Mouse (Mus musculus) natural killer cell, adult 2 months (primary cell): ENCODE measurements around the gene Gm13696.
"Not testable (repeated sequence)": the region's sequence is repeated elsewhere in the genome, so short reads cannot be mapped to it uniquely, and the experiment has no call there.

Experiments
- DNase-seq, 2 experiments: peaks; one replicate each; pipeline ENCODE4 v3.0.0; 2022; ENCODE audit warnings: low spot score in 2 of 2

Gm13696 gene

DNA sequence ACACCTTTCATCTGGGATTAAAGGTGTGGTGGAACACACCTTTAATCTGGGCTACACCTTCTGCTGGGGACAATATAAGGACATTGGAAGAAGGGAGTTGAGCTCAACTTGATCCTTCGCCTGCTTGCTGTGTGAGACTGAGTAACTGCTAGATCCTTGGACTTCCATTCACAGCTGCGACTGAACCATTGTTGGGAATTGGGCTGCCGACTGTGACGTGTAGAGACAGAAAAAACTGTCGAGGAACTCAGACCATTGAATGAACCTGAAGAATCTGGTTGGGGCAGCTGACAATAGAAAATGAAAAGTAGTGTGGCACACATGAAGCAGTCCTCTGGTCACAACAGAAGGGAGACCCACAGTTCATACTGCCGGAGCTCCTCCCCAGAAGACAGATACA lies at the start of gene Gm13696:
Gene Gm13696 (plus strand): TSS at position 301 of the 400 bp plus-strand sequence.
- not testable (repeated sequence) for DNase-seq

DNA sequence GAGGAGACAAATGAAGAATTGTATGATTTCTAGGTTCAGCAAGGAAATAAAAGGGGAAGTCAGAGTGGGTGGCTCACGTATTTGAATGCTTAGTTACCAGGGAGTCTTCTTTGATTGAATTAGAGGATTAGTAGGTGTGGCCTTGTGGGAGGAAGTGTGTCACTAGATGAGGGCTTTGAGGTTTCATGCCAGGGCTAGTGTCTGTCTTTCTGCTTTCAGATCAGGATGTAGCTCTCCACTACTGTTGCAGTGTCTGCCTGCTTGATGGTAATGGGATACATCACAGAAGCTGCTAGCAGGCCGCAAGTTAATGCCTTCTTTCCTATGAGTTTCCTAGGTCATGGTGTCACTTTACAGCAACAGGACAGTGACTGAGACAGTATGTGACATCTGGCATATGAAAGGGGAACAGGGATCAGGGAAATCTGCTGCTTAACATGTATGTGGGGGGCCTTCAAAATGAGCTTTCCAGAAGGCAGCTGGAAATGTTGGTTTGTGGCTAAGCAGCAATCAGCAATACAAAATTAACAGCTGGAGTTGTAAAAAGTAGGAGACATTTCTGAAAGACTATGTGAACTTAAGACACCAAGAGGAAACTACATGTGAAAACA lies 43.3 kb upstream of the Gm13696 start:
- DNase-seq = peak; percentile 3 to 62

DNA sequence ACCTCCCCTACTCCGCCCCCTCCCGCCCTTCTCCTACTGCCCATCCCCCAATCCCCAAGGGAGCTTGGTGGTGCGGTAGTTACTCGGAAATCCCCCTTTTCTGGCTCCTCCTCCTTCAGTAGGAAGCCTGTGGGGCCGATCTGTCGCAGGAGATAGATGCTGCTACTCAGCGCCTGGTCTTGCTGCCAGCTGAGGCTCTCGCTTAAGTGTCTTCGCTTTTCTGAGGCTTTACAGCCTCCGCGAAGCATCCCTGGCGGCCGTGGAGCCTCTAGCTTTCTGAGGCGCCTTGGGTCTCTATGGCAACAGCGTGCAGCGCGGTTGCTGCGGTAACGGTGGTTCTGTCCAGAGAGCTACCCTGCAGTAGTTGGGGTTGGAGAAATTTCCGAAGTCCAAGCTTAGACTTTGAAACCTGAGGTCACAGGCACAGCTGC lies 32.0 kb upstream of the Gm13696 start, which contains the start of gene Zswim2:
Gene Zswim2 (minus strand): TSS at position 298 of the 431 bp plus-strand sequence.
- peak; percentile 9 to 30 for DNase-seq

DNA sequence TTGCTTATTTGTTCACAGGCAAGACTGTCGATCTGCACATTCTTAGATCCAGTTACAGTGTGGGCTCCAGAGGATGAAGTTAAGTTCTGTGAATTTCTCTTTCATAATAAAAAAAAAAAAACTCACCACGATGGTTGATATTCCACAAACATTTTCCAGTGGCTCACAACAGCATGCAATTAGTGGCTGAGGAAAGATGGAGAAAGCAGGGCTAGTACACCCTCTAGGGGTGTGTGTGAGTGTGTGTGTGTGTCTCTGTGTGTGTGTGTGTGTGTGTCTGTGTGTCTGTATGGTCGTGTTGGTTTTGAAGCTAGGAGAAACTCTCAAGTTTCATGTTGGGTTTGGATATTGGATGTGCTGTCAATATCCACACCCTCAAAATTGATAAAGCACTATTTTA lies 31.5 kb upstream of the Gm13696 start:
- DNase-seq = no peak

DNA sequence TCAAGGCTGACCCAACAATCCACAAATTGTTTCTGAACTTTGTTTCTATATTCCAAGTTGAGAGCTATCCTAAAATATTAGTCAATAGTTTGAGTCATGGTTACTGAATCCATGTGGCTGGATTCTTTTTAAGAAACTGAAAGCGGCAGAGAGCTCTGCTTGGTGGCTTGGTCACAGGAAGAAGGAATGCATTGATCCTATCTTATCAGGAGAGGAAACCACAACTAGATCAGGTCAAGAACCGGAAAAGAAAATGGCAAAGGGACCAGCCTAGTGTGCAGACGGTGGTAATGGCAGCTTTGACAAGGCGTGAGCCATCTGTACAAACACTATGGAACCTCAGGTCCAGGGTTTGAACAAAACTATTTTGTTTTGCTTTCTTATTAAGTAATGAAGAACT lies 31.1 kb upstream of the Gm13696 start:
- no peak for DNase-seq

DNA sequence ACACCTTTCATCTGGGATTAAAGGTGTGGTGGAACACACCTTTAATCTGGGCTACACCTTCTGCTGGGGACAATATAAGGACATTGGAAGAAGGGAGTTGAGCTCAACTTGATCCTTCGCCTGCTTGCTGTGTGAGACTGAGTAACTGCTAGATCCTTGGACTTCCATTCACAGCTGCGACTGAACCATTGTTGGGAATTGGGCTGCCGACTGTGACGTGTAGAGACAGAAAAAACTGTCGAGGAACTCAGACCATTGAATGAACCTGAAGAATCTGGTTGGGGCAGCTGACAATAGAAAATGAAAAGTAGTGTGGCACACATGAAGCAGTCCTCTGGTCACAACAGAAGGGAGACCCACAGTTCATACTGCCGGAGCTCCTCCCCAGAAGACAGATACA lies 17.5 kb upstream of the Gm13696 start, which contains the start of gene Gm13698:
Gene Gm13698 (plus strand): TSS at position 301 of the 400 bp plus-strand sequence.
- not testable (repeated sequence) for DNase-seq

DNA sequence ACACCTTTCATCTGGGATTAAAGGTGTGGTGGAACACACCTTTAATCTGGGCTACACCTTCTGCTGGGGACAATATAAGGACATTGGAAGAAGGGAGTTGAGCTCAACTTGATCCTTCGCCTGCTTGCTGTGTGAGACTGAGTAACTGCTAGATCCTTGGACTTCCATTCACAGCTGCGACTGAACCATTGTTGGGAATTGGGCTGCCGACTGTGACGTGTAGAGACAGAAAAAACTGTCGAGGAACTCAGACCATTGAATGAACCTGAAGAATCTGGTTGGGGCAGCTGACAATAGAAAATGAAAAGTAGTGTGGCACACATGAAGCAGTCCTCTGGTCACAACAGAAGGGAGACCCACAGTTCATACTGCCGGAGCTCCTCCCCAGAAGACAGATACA lies 11.7 kb upstream of the Gm13696 start, which contains the start of gene Gm13693:
Gene Gm13693 (plus strand): TSS at position 301 of the 400 bp plus-strand sequence.
- not testable (repeated sequence) for DNase-seq

DNA sequence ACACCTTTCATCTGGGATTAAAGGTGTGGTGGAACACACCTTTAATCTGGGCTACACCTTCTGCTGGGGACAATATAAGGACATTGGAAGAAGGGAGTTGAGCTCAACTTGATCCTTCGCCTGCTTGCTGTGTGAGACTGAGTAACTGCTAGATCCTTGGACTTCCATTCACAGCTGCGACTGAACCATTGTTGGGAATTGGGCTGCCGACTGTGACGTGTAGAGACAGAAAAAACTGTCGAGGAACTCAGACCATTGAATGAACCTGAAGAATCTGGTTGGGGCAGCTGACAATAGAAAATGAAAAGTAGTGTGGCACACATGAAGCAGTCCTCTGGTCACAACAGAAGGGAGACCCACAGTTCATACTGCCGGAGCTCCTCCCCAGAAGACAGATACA lies 5.9 kb upstream of the Gm13696 start, which contains the start of gene Gm13695:
Gene Gm13695 (plus strand): TSS at position 301 of the 400 bp plus-strand sequence.
- DNase-seq = not testable (repeated sequence)

DNA sequence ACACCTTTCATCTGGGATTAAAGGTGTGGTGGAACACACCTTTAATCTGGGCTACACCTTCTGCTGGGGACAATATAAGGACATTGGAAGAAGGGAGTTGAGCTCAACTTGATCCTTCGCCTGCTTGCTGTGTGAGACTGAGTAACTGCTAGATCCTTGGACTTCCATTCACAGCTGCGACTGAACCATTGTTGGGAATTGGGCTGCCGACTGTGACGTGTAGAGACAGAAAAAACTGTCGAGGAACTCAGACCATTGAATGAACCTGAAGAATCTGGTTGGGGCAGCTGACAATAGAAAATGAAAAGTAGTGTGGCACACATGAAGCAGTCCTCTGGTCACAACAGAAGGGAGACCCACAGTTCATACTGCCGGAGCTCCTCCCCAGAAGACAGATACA lies 5.7 kb downstream of the Gm13696 start, which contains the start of gene Gm13694:
Gene Gm13694 (plus strand): TSS at position 301 of the 400 bp plus-strand sequence.
- not testable (repeated sequence) for DNase-seq

DNA sequence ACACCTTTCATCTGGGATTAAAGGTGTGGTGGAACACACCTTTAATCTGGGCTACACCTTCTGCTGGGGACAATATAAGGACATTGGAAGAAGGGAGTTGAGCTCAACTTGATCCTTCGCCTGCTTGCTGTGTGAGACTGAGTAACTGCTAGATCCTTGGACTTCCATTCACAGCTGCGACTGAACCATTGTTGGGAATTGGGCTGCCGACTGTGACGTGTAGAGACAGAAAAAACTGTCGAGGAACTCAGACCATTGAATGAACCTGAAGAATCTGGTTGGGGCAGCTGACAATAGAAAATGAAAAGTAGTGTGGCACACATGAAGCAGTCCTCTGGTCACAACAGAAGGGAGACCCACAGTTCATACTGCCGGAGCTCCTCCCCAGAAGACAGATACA lies 11.5 kb downstream of the Gm13696 start, which contains the start of gene Gm13697:
Gene Gm13697 (plus strand): TSS at position 301 of the 400 bp plus-strand sequence.
- DNase-seq = not testable (repeated sequence)

DNA sequence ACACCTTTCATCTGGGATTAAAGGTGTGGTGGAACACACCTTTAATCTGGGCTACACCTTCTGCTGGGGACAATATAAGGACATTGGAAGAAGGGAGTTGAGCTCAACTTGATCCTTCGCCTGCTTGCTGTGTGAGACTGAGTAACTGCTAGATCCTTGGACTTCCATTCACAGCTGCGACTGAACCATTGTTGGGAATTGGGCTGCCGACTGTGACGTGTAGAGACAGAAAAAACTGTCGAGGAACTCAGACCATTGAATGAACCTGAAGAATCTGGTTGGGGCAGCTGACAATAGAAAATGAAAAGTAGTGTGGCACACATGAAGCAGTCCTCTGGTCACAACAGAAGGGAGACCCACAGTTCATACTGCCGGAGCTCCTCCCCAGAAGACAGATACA lies 17.3 kb downstream of the Gm13696 start, which contains the start of gene Gm13691:
Gene Gm13691 (plus strand): TSS at position 301 of the 400 bp plus-strand sequence.
- DNase-seq = not testable (repeated sequence)

DNA sequence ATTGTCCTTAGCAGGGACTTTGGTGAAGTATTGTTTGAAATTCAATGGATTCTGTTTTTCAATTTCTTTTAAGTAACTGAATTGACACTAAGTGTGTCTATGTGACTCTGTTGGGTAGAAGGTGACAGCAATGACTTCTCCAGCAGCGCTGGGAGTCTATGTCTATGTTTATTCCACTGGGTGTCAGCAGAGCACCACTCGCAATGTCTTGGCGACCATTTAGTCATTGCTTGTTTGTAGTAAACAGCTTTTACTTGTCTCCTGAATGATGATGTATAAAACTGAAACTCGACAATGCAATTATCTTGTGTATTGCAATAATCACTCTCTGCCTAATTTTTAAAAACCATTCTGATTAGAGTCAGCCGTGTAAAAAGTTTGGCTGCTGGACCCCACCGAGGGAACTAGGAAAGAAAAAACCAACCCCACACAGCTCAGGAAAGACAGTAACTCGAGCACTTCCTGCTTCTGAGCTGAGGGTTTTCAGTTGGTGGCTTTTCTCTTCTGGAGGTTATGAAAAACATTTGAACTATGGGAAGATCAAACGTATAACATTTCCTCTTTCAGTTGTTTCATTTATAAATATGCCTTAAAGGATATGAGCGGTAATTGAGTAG lies 20.8 kb downstream of the Gm13696 start:
- DNase-seq = peak; percentile 45 to 48

DNA sequence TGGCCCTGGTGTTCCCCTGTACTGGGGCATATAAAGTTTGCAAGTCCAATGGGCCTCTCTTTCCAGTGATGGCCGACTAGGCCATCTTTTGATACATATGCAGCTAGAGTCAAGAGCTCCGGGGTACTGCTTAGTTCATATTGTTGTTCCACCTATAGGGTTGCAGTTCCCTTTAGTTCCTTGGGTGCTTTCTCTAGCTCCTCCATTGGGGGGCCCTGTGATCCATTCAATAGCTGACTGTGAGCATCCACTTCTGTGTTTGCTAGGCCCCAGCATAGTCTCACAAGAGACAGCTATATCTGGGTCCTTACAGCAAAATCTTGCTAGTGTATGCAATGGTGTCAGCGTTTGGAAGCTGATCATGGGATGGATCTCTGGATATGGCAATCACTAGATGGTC lies 21.6 kb downstream of the Gm13696 start:
- peak in 1 of 2 experiments; percentile 7 for DNase-seq

DNA sequence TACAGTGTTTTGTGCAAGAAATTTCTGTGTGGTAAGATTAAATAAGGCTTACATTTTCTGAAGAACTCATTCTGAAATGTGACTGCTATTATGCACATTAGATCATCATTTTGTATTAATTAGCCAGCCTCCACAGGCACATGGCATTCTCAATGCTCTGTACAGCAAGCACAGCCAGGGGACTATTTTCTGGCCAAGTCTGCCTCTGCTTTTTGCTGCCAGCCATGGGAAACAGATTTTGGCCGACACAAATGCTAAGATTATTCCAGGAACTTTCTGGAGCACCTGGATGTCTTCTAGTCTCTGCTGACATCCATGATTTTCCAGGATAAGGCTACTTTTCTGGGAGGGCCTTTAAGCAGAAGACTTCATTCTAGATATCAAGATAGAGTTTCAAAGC lies 36.0 kb downstream of the Gm13696 start:
- DNase-seq = no peak

DNA sequence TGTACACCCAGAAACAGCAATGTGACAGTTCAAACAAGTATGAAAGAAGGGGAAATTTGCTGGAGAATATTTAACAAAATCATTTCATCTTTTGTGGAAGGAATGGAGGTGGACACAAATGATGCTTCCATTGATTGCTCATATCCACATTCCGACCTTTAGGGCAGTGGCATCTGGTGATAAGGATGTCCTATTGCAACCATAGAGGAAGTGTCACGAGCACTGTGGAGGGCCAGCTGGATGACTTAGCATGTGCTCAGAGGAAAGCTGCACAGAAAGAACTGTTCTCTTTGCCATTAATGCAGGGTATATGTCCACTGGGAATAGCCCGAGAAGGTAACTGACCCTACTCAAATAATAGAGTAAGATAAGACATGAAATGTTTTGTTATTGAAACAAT lies 36.9 kb downstream of the Gm13696 start:
- no peak for DNase-seq

DNA sequence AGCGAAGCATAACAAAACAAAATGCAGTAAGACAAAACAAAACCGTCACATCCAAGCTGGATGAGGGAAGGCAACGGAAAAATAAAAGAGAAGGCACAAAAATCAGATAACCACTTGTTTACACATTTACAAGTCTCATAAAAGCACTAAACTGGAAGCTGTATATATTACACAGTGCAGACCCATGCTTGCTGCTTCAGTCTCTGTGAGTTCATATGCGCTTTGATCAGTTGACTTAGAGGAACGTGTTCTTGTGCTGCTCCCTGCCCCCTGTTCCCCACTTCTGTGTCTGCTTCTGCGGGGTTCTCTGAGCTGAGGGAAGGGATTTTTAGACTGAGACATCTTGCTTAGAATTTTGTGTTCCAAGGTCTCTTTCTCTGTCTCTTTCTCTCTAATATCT lies 41.6 kb downstream of the Gm13696 start:
- DNase-seq = no peak

DNA sequence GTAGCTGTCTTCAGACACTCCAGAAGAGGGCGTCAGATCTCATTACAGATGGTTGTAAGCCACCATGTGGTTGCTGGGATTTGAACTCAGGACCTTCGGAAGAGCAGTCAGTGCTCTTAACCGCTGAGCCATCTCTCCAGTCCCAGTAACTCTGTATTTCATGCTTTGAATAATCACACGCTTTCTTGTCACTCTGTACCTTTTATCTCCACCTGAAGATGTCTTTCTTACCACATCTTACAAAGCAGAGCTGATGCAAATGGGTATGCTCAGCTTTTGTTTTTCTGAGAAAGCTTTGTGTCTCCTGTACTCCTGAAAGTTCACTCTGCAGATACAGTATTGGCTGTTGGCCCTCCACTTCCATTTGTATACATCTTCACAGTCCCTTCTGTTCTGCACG lies 43.4 kb downstream of the Gm13696 start:
- DNase-seq = not testable (repeated sequence)

DNA sequence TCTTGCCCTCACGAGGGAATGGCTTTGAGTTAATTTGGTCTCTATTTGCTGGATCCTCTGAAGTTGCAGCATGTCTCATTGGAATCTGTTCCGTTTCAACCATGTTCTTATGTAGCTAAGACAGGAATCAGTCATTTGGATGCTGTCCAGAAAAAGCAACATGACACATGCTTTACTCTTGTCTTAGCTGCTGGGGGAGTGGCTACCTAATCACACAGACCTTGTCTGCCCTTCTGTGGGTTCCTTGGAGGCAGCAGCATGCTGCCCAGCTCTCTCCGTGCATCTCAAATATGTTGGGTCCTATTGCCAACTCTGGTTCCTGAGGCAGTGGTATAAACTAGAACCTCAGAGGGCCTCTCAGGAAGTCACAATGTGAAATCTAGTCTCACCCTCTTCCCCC lies 45.4 kb downstream of the Gm13696 start:
- no peak for DNase-seq

DNA sequence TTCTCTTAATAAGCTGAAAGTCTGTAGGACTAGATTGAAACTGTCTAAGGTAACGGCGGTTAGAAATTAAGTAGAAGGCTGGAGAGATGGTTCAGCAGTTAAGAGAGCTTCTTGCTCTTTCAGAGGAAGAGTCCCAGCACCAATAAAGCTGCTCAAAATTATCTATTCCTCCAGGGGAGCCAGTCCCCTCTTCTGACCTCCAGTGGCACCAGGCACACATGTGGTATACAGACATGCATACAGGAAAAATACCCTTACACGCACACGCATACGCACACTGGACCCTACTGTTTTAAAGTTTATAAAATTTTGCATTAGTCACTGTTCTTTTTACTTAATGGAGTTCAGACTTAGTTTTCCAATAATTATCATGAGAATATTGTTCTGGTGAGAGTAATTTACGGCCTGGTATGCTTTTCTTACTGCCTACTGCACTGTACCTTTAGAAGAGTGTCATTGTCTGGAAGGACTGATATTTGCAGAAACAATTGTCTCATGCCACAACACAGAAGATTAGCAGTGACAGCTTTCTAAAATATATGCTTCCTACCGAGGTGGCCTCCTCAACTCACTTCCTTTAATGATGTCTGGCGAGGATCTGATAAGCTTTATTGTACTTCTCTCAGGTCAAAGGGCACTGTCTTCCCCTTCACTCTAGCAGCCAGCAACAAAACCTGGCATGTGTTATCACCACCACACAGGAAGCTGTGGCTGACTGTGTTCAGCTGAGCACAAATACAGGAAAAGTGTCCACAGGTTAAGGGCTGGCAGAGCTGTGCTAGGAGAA lies 46.8 kb downstream of the Gm13696 start:
- DNase-seq = peak; percentile 9 to 17

DNA sequence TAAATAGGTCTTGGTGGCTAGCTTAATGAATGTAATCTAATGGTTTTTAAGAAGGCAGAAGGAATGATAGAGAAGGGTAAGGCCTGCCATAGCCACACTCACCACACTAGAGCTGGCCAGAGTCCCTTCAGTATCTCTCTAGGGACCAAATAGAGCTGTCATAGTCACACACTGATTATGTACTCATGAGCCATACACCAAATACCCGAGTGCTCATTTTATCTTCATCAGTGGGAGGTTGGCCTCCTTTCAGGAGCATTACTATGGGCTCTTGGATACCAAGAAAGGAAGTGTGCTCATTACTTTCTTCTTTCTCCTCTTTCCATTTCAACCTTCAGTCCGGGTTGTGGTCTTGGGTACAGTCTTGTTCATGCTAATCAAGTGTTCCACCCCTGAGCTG lies 49.0 kb downstream of the Gm13696 start:
- no peak for DNase-seq

DNA sequence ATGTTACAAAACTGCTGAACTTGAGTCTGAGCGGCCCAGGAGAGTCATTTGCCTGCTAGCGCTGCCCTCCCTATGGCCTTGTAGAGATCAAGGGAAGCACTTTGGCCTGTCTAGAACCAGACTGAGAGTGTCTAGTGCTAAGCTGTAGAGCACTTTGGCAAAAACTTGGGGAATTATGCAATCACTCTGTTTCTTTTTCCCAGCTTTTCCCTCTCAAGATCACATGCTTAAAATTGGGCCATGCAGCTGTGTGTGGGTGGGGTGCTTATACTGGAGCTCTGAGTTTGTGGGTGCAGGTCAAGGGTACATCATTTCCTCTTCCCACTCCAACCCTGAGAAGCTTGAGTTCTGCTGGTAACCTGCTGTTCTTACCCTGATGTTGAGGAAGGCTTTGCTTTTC lies 50.0 kb downstream of the Gm13696 start:
- DNase-seq = no peak

DNA sequence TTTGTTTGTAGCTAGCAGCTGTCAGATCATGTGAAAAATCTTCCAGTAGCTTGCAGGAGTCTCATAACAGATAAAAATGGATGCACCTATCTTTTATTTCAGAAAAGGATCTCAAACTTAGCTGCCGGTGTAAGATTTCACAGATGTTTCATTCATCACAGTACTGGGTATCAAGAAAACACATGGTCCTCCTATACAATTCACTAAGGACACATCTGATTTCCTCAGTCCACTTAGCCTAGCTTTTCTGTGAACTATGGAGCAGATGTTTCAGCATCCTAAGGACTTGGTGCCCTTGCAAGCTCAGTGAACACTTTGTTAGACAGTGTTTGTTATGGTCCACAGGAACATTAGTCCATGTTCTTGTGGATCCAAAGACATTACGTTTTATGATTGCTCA lies 50.4 kb downstream of the Gm13696 start:
- DNase-seq = no peak
